Mouse (Mus musculus) Muller cell, postnatal 12 days (primary cell): ENCODE results near the gene Tprn.

Source experiments
- DNase-seq: peaks from one replicate; pipeline ENCODE4 v3.0.0-alpha.2; 2015; ENCODE audit errors: inconsistent ontology term

Gene Tprn

GRCm38 (mm10) chr2:25262291-25262767, at the start of gene Tprn:
Gene Tprn, plus strand, starts transcription at chr2:25262618.
- DNase-seq = peak; percentile 97

GRCm38 (mm10) chr2:25213266-25213865, 49.1 kb upstream of the Tprn start:
- no peak for DNase-seq

- DNase-seq = no peak
Measured at GRCm38 (mm10) chr2:25214444-25214843, 48.0 kb upstream of the Tprn start, which contains the start of gene Stpg3. Gene Stpg3, minus strand, starts transcription at chr2:25214637.

- DNase-seq = no peak
Measured at GRCm38 (mm10) chr2:25217666-25218065, 44.8 kb upstream of the Tprn start.

GRCm38 (mm10) chr2:25218445-25218844, 44.0 kb upstream of the Tprn start, which contains the start of gene Fam166a:
Gene Fam166a, plus strand, starts transcription at chr2:25218745.
- DNase-seq = no peak

GRCm38 (mm10) chr2:25221331-25221772, 41.1 kb upstream of the Tprn start:
- no peak for DNase-seq

GRCm38 (mm10) chr2:25223681-25224491, 38.5 kb upstream of the Tprn start:
- DNase-seq = peak; percentile 88

GRCm38 (mm10) chr2:25224492-25224765, 38.0 kb upstream of the Tprn start, which contains the start of gene Tubb4b:
Gene Tubb4b, minus strand, starts transcription at chr2:25224702.
- DNase-seq = no peak

GRCm38 (mm10) chr2:25224766-25225752, 37.4 kb upstream of the Tprn start:
- DNase-seq = peak; percentile 99

GRCm38 (mm10) chr2:25225811-25226379, 36.5 kb upstream of the Tprn start:
- DNase-seq = no peak

GRCm38 (mm10) chr2:25226864-25227263, 35.6 kb upstream of the Tprn start:
- DNase-seq = peak; percentile 24

GRCm38 (mm10) chr2:25227406-25227805, 35.0 kb upstream of the Tprn start:
- DNase-seq = no peak

GRCm38 (mm10) chr2:25228431-25228889, 34.0 kb upstream of the Tprn start:
- peak; percentile 89 for DNase-seq

- no peak for DNase-seq
Measured at GRCm38 (mm10) chr2:25228995-25229530, 33.4 kb upstream of the Tprn start.

GRCm38 (mm10) chr2:25229582-25229981, 32.8 kb upstream of the Tprn start:
- DNase-seq = no peak

GRCm38 (mm10) chr2:25230581-25230980, 31.8 kb upstream of the Tprn start:
- DNase-seq = no peak

- DNase-seq = no peak
Measured at GRCm38 (mm10) chr2:25231038-25231437, 31.4 kb upstream of the Tprn start.

GRCm38 (mm10) chr2:25233421-25233820, 29.0 kb upstream of the Tprn start:
- DNase-seq = no peak

- no peak for DNase-seq
Measured at GRCm38 (mm10) chr2:25234050-25234449, 28.4 kb upstream of the Tprn start, which contains the start of gene Slc34a3. Gene Slc34a3, minus strand, starts transcription at chr2:25234364.

- DNase-seq = no peak
Measured at GRCm38 (mm10) chr2:25234551-25235220, 27.7 kb upstream of the Tprn start.
